Mouse (Mus musculus) brain, embryonic 14.5 days (tissue): Measurements from ENCODE around the gene Atp7b.

Source experiments
- CTCF ChIP-seq: fragments of 200-500 bp; IDR thresholded peaks from 2 replicates; pipeline ENCODE4 v1.5.1; 2012; ENCODE audit warnings: inconsistent platforms, mild to moderate bottlenecking, moderate library complexity, borderline replicate concordance; ENCODE audit not compliant: insufficient read depth, insufficient read length; ENCODE audit errors: extremely low read depth
- POLR2A ChIP-seq: fragments of 200-500 bp; IDR thresholded peaks from 2 replicates; pipeline ENCODE4 v1.6.1; 2012; ENCODE audit warnings: mild to moderate bottlenecking, inconsistent platforms, borderline replicate concordance; ENCODE audit not compliant: poor library complexity, insufficient read depth, insufficient read length, severe bottlenecking; ENCODE audit errors: extremely low read depth

DNA sequence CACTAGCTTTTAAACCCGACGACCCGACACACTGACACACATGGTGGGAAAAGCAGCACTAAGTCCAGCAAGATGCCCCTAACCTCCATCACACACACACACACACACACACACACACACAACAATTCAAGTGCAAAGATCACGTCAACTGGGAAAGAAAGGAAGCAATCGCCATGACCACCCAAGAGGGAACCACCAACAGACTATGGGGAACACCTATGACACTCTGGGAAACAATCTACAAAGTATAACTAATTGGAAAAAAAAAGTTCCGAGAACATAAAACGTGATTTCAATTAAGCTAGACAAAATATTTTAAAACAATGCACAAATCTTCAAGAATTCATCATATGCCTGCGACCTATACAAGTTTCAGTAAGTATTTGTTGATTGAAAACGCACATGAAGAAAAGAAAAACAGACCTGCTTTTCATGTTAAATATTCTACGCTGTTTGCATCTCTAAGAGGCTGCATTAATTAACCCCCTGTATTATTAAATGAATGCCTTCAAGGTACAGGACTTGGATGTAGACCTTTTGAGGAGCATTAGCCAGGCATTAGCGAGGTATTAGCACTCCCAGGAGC lies 859 bp downstream of the Atp7b start:
- no peak for TF ChIP-seq POLR2A
- TF ChIP-seq CTCF = no peak
